Mouse (Mus musculus) kidney, adult 18-20 months (tissue): ENCODE data around the gene Olfr585.

ENCODE experiments used
- DNase-seq: peaks from one replicate; pipeline ENCODE4 v3.0.0; 2021

The Olfr585 gene

GRCm38 (mm10) chr7:103097420-103097819 lies at the start of gene Olfr585:
Gene Olfr585, plus strand, starts transcription at chr7:103097720.
- no peak for DNase-seq

GRCm38 (mm10) chr7:103051000-103051399 lies 46.5 kb upstream of the Olfr585 start, which contains the start of gene Olfr583:
Gene Olfr583, plus strand, starts transcription at chr7:103051300.
- DNase-seq, result no peak

GRCm38 (mm10) chr7:103081585-103081984 lies 15.9 kb upstream of the Olfr585 start, which contains the start of gene Olfr584:
Gene Olfr584, plus strand, starts transcription at chr7:103081885.
- no peak for DNase-seq

GRCm38 (mm10) chr7:103119406-103119805 lies 21.9 kb downstream of the Olfr585 start:
- DNase-seq, result no peak

GRCm38 (mm10) chr7:103125538-103125937 lies 28.0 kb downstream of the Olfr585 start, which contains the start of gene Olfr586:
Gene Olfr586, minus strand, starts transcription at chr7:103125638.
- DNase-seq, result no peak

- no peak for DNase-seq
Observed at GRCm38 (mm10) chr7:103140579-103140978, 43.1 kb downstream of the Olfr585 start, which contains the start of gene Olfr588-ps1. Gene Olfr588-ps1, plus strand, starts transcription at chr7:103140879.
